Mouse (Mus musculus) myocyte (in vitro differentiated cells): ENCODE data around the gene Cyp4f14. TPM values are rescaled to one million over a fixed set of nuclear protein-coding genes. Genes with fewer than 3 reads are reported as not detected.

Experiments
- H3K27me3 ChIP-seq: one replicate; pipeline ENCODE4 v1.6.1; 2011; ENCODE audit not compliant: control insufficient read depth, insufficient read depth, insufficient read length
- H3K36me3 ChIP-seq: one replicate; pipeline ENCODE4 v1.6.1; 2011; ENCODE audit not compliant: control insufficient read depth, insufficient read depth
- H3K4me2 ChIP-seq: one replicate; pipeline ENCODE4 v1.6.1; 2011; ENCODE audit warnings: low read depth, control low read depth
- H3K4me3 ChIP-seq: one replicate; pipeline ENCODE4 v1.5.1; 2011; ENCODE audit warnings: mild to moderate bottlenecking, control low read depth, moderate library complexity
- H3K79me2 ChIP-seq: one replicate; pipeline ENCODE4 v1.6.1; 2011; ENCODE audit not compliant: control insufficient read depth, insufficient read depth
- H3ac ChIP-seq: one replicate; pipeline ENCODE4 v1.6.1; 2011; ENCODE audit not compliant: control insufficient read depth, insufficient read length
- CEBPB ChIP-seq: IDR thresholded peaks from 2 replicates; pipeline ENCODE4 v1.6.1; 2011; ENCODE audit warnings: mild to moderate bottlenecking, moderate library complexity; ENCODE audit not compliant: poor library complexity, insufficient read depth, severe bottlenecking
- E2F4 ChIP-seq: IDR thresholded peaks from one replicate; pipeline ENCODE4 v1.6.1; 2011; ENCODE audit warnings: mild to moderate bottlenecking, control low read depth, moderate library complexity; ENCODE audit not compliant: insufficient read depth
- MAX ChIP-seq: IDR thresholded peaks from one replicate; pipeline ENCODE4 v1.6.1; 2011; ENCODE audit warnings: low read depth, mild to moderate bottlenecking, control low read depth
- MYOD1 ChIP-seq, 3 experiments: IDR thresholded peaks; one replicate each; pipeline ENCODE4 v1.6.1; 2011; ENCODE audit warnings: control low read depth in 2 of 3, low read depth in 2 of 3, mild to moderate bottlenecking in 2 of 3, moderate library complexity in 1 of 3; ENCODE audit not compliant: insufficient read length in 2 of 3, control insufficient read depth in 1 of 3
- MYOG ChIP-seq, 3 experiments: IDR thresholded peaks; one replicate each; pipeline ENCODE4 v1.6.1; 2011; ENCODE audit warnings: control low read depth in 2 of 3, low read depth in 2 of 3, mild to moderate bottlenecking in 2 of 3; ENCODE audit not compliant: insufficient read length in 2 of 3, control insufficient read depth in 1 of 3, insufficient read depth in 1 of 3
- POLR2A ChIP-seq: IDR thresholded peaks from one replicate; pipeline ENCODE4 v1.6.1; 2011; ENCODE audit warnings: low read depth, mild to moderate bottlenecking, control low read depth, moderate library complexity; ENCODE audit not compliant: insufficient read length
- POLR2AphosphoS2 ChIP-seq: IDR thresholded peaks from one replicate; pipeline ENCODE4 v1.6.1; 2011; ENCODE audit warnings: low read depth, control low read depth; ENCODE audit not compliant: insufficient read length
- REST ChIP-seq: IDR thresholded peaks from one replicate; pipeline ENCODE4 v1.6.1; 2011; ENCODE audit warnings: mild to moderate bottlenecking, control low read depth, moderate library complexity; ENCODE audit not compliant: insufficient read depth, insufficient read length
- SRF ChIP-seq: IDR thresholded peaks from one replicate; pipeline ENCODE4 v1.6.1; 2011; ENCODE audit warnings: low read depth; ENCODE audit not compliant: control insufficient read depth, insufficient read length
- TCF12 ChIP-seq: IDR thresholded peaks from one replicate; pipeline ENCODE4 v1.6.1; 2011; ENCODE audit warnings: mild to moderate bottlenecking, control low read depth; ENCODE audit not compliant: poor library complexity, insufficient read depth, severe bottlenecking
- TCF3 ChIP-seq: IDR thresholded peaks from one replicate; pipeline ENCODE4 v1.6.1; 2011; ENCODE audit warnings: low read depth, control low read depth; ENCODE audit not compliant: insufficient read length
- USF1 ChIP-seq: IDR thresholded peaks from one replicate; pipeline ENCODE4 v1.6.1; 2011; ENCODE audit warnings: low read depth, mild to moderate bottlenecking, control low read depth, moderate library complexity
- polyA plus RNA-seq: library from polyadenylated mRNA; unstranded; fragments of >200 nt; fragmentation: generic; extraction: Trizol; gene quantifications from one replicate; pipeline ENCODE4 v1.2.1, GENCODE M21; 2012; ENCODE audit warnings: missing spikeins

The Cyp4f14 gene
- polyA plus RNA-seq, 1 experiment: 0.02 TPM

- Histone ChIP-seq H3K4me2 (no peak overlapping the region), H3K79me2 (no peaks in the 10 kb centered on the region), H3K4me3 (no peak overlapping the region), H3K36me3 (peaks cover 4% of the 10 kb centered on the region), H3K27me3 (peaks cover 5% of the 10 kb centered on the region), H3ac (no peak overlapping the region)
- TF ChIP-seq MYOD1 (IDR thresholded peaks at IDR 0.05; ENCODE audit: control insufficient read depth in 1 of 3, insufficient read length in 2 of 3, low read depth in 2 of 3) (no peak), MAX (no peak), POLR2AphosphoS2 (no peak), SRF (no peak), TCF3 (no peak), TCF12 (no peak)
Observed at GRCm38 (mm10) chr17:32880320-32881218, 36.6 kb downstream of the Cyp4f14 start.

GRCm38 (mm10) chr17:32878773-32879172 lies 38.4 kb downstream of the Cyp4f14 start:
- H3K27me3 ChIP-seq: peaks cover 5% of the 10 kb centered on the region
- no peak overlapping the region for H3K4me3 ChIP-seq
- peaks cover 4% of the 10 kb centered on the region for H3K36me3 ChIP-seq
- no peak for TF ChIP-seq MYOD1 (IDR thresholded peaks at IDR 0.05; ENCODE audit: control insufficient read depth in 1 of 3, insufficient read length in 2 of 3, low read depth in 2 of 3)
- no peak for TF ChIP-seq POLR2A
- no peak for TF ChIP-seq MAX
- no peak for TF ChIP-seq MYOG (IDR thresholded peaks at IDR 0.05; ENCODE audit: control insufficient read depth in 1 of 3, insufficient read depth in 1 of 3, insufficient read length in 2 of 3, low read depth in 2 of 3)
- TF ChIP-seq SRF: no peak
- no peak for TF ChIP-seq REST
- TF ChIP-seq USF1: no peak
- TF ChIP-seq POLR2AphosphoS2: no peak
- TF ChIP-seq E2F4: no peak
- TF ChIP-seq TCF12: no peak
- no peak for TF ChIP-seq CEBPB
- no peak for TF ChIP-seq TCF3
- H3ac ChIP-seq: no peak overlapping the region
- H3K79me2 ChIP-seq: no peaks in the 10 kb centered on the region
- H3K4me2 ChIP-seq: no peak overlapping the region

GRCm38 (mm10) chr17:32877471-32878171 lies 39.5 kb downstream of the Cyp4f14 start:
- peaks cover 5% of the 10 kb centered on the region for H3K27me3 ChIP-seq
- no peak overlapping the region for H3K4me2 ChIP-seq
- no peak overlapping the region for H3ac ChIP-seq
- H3K79me2 ChIP-seq: no peaks in the 10 kb centered on the region
- H3K4me3 ChIP-seq: no peak overlapping the region
- no peak for TF ChIP-seq USF1
- no peak for TF ChIP-seq TCF12
- no peak for TF ChIP-seq CEBPB
- no peaks in the 10 kb centered on the region for H3K36me3 ChIP-seq

- peaks cover 5% of the 10 kb centered on the region for H3K27me3 ChIP-seq
- no peak overlapping the region for H3K4me3 ChIP-seq
- H3K4me2 ChIP-seq: no peak overlapping the region
- TF ChIP-seq TCF3 (no peak), TCF12 (no peak), POLR2A (no peak), E2F4 (no peak), SRF (no peak), REST (no peak), USF1 (no peak), MYOD1 (IDR thresholded peaks at IDR 0.05; ENCODE audit: control insufficient read depth in 1 of 3, insufficient read length in 2 of 3, low read depth in 2 of 3) (no peak), POLR2AphosphoS2 (no peak), MYOG (IDR thresholded peaks at IDR 0.05; ENCODE audit: control insufficient read depth in 1 of 3, insufficient read depth in 1 of 3, insufficient read length in 2 of 3, low read depth in 2 of 3) (no peak), CEBPB (no peak), MAX (no peak)
- H3K36me3 ChIP-seq: no peaks in the 10 kb centered on the region
- no peak overlapping the region for H3ac ChIP-seq
- no peaks in the 10 kb centered on the region for H3K79me2 ChIP-seq
Observed at GRCm38 (mm10) chr17:32872696-32873095, 44.4 kb downstream of the Cyp4f14 start.

- TF ChIP-seq TCF3 (no peak), MYOG (IDR thresholded peaks at IDR 0.05; ENCODE audit: control insufficient read depth in 1 of 3, insufficient read depth in 1 of 3, insufficient read length in 2 of 3, low read depth in 2 of 3) (no peak)
Observed at GRCm38 (mm10) chr17:32872091-32872490, 45.1 kb downstream of the Cyp4f14 start.

More at GRCm38 (mm10) chr17:32872091-32872490, 45.1 kb downstream of the Cyp4f14 start:
- no peaks in the 10 kb centered on the region for H3K27me3 ChIP-seq
- no peak overlapping the region for H3K4me2 ChIP-seq
- H3ac ChIP-seq: no peak overlapping the region
- no peaks in the 10 kb centered on the region for H3K36me3 ChIP-seq
- no peak overlapping the region for H3K4me3 ChIP-seq
- no peaks in the 10 kb centered on the region for H3K79me2 ChIP-seq
